Mouse (Mus musculus) cerebellum, adult 2 months (tissue): ENCODE measurements around the gene Runx2.

ENCODE experiments used
- CTCF ChIP-seq: fragments of 200-500 bp; IDR thresholded peaks from 2 replicates; pipeline ENCODE4 v1.5.1; 2011; ENCODE audit warnings: low read depth, mild to moderate bottlenecking, control low read depth, low read length, moderate library complexity, borderline replicate concordance; ENCODE audit not compliant: insufficient read depth
- POLR2A ChIP-seq: fragments of 200-500 bp; IDR thresholded peaks from 2 replicates; pipeline ENCODE4 v1.6.1; 2011; ENCODE audit warnings: low read length, control low read depth, borderline replicate concordance; ENCODE audit not compliant: insufficient read depth

DNA sequence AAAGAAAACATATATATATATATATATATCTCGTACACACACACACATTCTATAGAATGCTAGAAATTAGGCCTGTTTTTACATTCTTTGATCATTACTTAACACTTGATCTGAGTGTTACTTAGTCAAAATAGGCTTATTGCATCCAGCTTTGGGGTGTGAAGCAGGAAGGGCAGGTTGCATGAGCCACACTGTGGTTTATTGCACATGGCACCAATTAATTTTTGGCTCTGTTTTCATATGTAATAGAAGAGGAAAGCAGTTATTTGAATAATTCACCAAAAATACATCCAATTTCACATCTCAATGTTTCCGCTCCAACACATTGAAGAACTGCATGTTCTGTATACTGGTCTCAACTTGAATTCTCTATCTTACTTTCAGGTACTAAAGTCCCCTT is 42.0 kb downstream of the Runx2 start:
- TF ChIP-seq CTCF (no peak), POLR2A (no peak)
